Mouse (Mus musculus) spleen, adult 2 months (tissue): ENCODE measurements around the gene Igfbp7.

ENCODE experiments used
- CTCF ChIP-seq: fragments of 200-500 bp; IDR thresholded peaks from 2 replicates; pipeline ENCODE4 v1.5.1; 2011; ENCODE audit warnings: mild to moderate bottlenecking, inconsistent platforms; ENCODE audit not compliant: insufficient read depth, insufficient read length, insufficient replicate concordance; ENCODE audit errors: extremely low read depth
- POLR2A ChIP-seq: fragments of 200-500 bp; IDR thresholded peaks from 2 replicates; pipeline ENCODE4 v1.6.1; 2011; ENCODE audit warnings: low read depth, low read length, inconsistent platforms

- TF ChIP-seq CTCF = no peak
- TF ChIP-seq POLR2A = no peak
These were observed 106.4 kb downstream of the Igfbp7 start for GRCm38 (mm10) chr5:77301296-77301903.
